Mouse (Mus musculus) liver, adult 2 months (tissue): ENCODE data around the gene Ino80d.

Experiments used
- CTCF ChIP-seq: fragments of 200-500 bp; IDR thresholded peaks from 2 replicates; pipeline ENCODE4 v1.5.1; 2011; ENCODE audit warnings: low read depth, low read length, control low read depth
- POLR2A ChIP-seq: fragments of 200-500 bp; IDR thresholded peaks from 2 replicates; pipeline ENCODE4 v1.6.1; 2011; ENCODE audit warnings: low read length, control low read depth; ENCODE audit not compliant: insufficient read depth; ENCODE audit errors: extremely low read depth

DNA sequence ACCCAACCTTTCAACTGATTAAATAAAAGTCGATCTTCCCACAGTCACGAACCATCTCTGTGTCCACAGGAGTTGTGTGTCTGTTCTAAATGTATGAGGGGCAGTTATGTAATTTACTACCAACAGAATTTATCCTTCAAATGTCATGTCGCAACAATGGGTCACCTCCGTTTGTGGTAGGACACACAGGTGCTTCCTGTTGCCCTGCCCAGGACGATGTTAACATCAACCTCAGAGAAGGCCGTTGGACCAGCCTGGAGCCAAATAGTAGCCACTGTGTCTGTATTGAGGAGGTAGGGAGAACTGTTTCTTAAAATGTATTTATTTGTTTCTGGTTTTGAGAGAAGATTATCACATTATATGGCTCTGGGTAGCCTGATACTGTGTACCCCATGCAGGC, 7.5 kb upstream of the Ino80d start:
- TF ChIP-seq CTCF (no peak), POLR2A (no peak)
